Mouse (Mus musculus) embryonic facial prominence, embryonic 10.5 days (tissue): ENCODE measurements around the gene Pip5k1c. TPM values are rescaled to one million over a fixed set of nuclear protein-coding genes. Genes with fewer than 3 reads are reported as not detected.
A peak's percentile ranks its signal among the peaks of the same experiment; 100 is the strongest.

Experiments
- DNase-seq: peaks from one replicate; pipeline ENCODE4 v3.0.0-alpha.2; 2017; ENCODE audit warnings: low spot score
- H3K27ac ChIP-seq: fragments of 300-500 bp; sonication (generic); replicated peaks from 2 replicates; pipeline ENCODE4 v1.5.1; 2016; ENCODE audit warnings: mild to moderate bottlenecking
- H3K27me3 ChIP-seq: fragments of 300-500 bp; sonication (generic); replicated peaks from 2 replicates; pipeline ENCODE4 v1.6.1; 2016; ENCODE audit warnings: low read depth, mild to moderate bottlenecking; ENCODE audit not compliant: poor library complexity, severe bottlenecking
- H3K36me3 ChIP-seq: fragments of 300-500 bp; sonication (generic); replicated peaks from 2 replicates; pipeline ENCODE4 v1.6.1; 2016; ENCODE audit warnings: mild to moderate bottlenecking, moderate library complexity
- H3K4me1 ChIP-seq: fragments of 300-500 bp; sonication (generic); 2 replicates; pipeline ENCODE4 v1.6.1; 2016
- H3K4me3 ChIP-seq: fragments of 300-500 bp; sonication (generic); 2 replicates; pipeline ENCODE4 v1.5.1; 2016; ENCODE audit warnings: mild to moderate bottlenecking, moderate library complexity
- H3K9me3 ChIP-seq: fragments of 300-500 bp; sonication (generic); 2 replicates; pipeline ENCODE4 v1.6.1; 2016; ENCODE audit warnings: mild to moderate bottlenecking
- WGBS: fragments of 180-500 bp; shearing (Covaris S2); methylation state at CpG from one replicate; pipeline ENCODE4 v1.1.7; 2016; 5-methylcytosine and 5-hydroxymethylcytosine counted together
- polyA plus RNA-seq: library from polyadenylated mRNA; unstranded; fragments of >200 nt; fragmentation: Nextera tagmentation; extraction: Ambion mirVana; gene quantifications from 2 replicates; pipeline ENCODE4 v1.2.1, GENCODE M21; 2016

The Pip5k1c gene
- polyA plus RNA-seq, 1 experiment from 2014 or later, result 72.2 TPM

- Histone ChIP-seq H3K9me3 (no peaks in the 10 kb centered on the region), H3K27me3 (peaks cover 90% of the 10 kb centered on the region), H3K4me1 (peaks cover 56% of the 10 kb centered on the region), H3K36me3 (no peaks in the 10 kb centered on the region), H3K27ac (no peak overlapping the region), H3K4me3 (peak overlapping the region; percentile 63; the same call in 1 of the 2 replicates)
- DNase-seq, result no peak
- WGBS, result 42% methylated on average over 6 of the region's 6 CpGs
Observed at GRCm38 (mm10) chr10:81286586-81286985, 6.2 kb upstream of the Pip5k1c start.

GRCm38 (mm10) chr10:81287513-81288157, 5.1 kb upstream of the Pip5k1c start:
- H3K4me1 ChIP-seq, result peaks cover 56% of the 10 kb centered on the region
- H3K36me3 ChIP-seq, result no peaks in the 10 kb centered on the region
- no peak overlapping the region for H3K27ac ChIP-seq
- H3K27me3 ChIP-seq, result peaks cover 92% of the 10 kb centered on the region
- H3K4me3 ChIP-seq, result no peak overlapping the region
- WGBS, result 66% methylated on average over 8 of the region's 8 CpGs
- peak; percentile 68 for DNase-seq
- no peaks in the 10 kb centered on the region for H3K9me3 ChIP-seq

GRCm38 (mm10) chr10:81288601-81289000, 4.2 kb upstream of the Pip5k1c start:
- H3K27me3 ChIP-seq, result peaks cover 82% of the 10 kb centered on the region
- no peaks in the 10 kb centered on the region for H3K36me3 ChIP-seq
- 33% methylated on average over 6 of the region's 6 CpGs for WGBS
- peak; percentile 55 for DNase-seq
- H3K27ac ChIP-seq, result no peak overlapping the region
- peaks cover 61% of the 10 kb centered on the region for H3K4me1 ChIP-seq
- H3K9me3 ChIP-seq, result no peaks in the 10 kb centered on the region
- H3K4me3 ChIP-seq, result no peak overlapping the region

GRCm38 (mm10) chr10:81289278-81289677, 3.5 kb upstream of the Pip5k1c start:
- Histone ChIP-seq H3K27ac (no peak overlapping the region), H3K36me3 (0 out of 2 replicates have a peak, but pooled peaks cover under 1% of the 10 kb centered on the region), H3K4me1 (peaks cover 61% of the 10 kb centered on the region), H3K9me3 (no peaks in the 10 kb centered on the region), H3K27me3 (peaks cover 75% of the 10 kb centered on the region), H3K4me3 (0 out of 2 replicates have a peak overlapping the region, but pooled peaks have one; percentile 17)
- 3% methylated on average over 7 of the region's 7 CpGs for WGBS
- peak; percentile 79 for DNase-seq

- Histone ChIP-seq H3K36me3 (peaks cover 5% of the 10 kb centered on the region; the same call in 1 of the 2 replicates), H3K27me3 (peaks cover 70% of the 10 kb centered on the region), H3K9me3 (no peaks in the 10 kb centered on the region), H3K4me1 (peaks cover 61% of the 10 kb centered on the region), H3K27ac (no peak overlapping the region), H3K4me3 (no peak overlapping the region)
- DNase-seq, result no peak
- WGBS, result 65% methylated on average over 14 of the region's 14 CpGs
Observed at GRCm38 (mm10) chr10:81289811-81290210, 3.0 kb upstream of the Pip5k1c start.

GRCm38 (mm10) chr10:81290698-81291460, 1.9 kb upstream of the Pip5k1c start:
- Histone ChIP-seq H3K4me1 (peaks cover 61% of the 10 kb centered on the region), H3K36me3 (peaks cover 16% of the 10 kb centered on the region), H3K9me3 (no peaks in the 10 kb centered on the region), H3K27me3 (peaks cover 59% of the 10 kb centered on the region), H3K27ac (no peak overlapping the region), H3K4me3 (peak overlapping the region; percentile 32)
- no peak for DNase-seq
- WGBS, result 14% methylated on average over 24 of the region's 24 CpGs

GRCm38 (mm10) chr10:81291511-81292104, 1.2 kb upstream of the Pip5k1c start, which contains the start of gene Tjp3:
Tjp3 (minus strand) TSS chr10:81291581.
- H3K4me1 ChIP-seq, result peaks cover 59% of the 10 kb centered on the region
- WGBS, result 75% methylated on average over 9 of the region's 9 CpGs
- no peaks in the 10 kb centered on the region for H3K9me3 ChIP-seq
- peak within 1 kb of the TSS; percentile 75 for H3K4me3 ChIP-seq
- H3K27ac ChIP-seq, result no peak within 1 kb of the TSS
- H3K27me3 ChIP-seq, result peaks cover 55% of the 10 kb centered on the region
- peaks cover 22% of the 10 kb centered on the region for H3K36me3 ChIP-seq
- DNase-seq, result no peak

GRCm38 (mm10) chr10:81293334-81294030, 719 bp downstream of the Pip5k1c start:
- no peaks in the 10 kb centered on the region for H3K9me3 ChIP-seq
- H3K4me3 ChIP-seq, result peak overlapping the region; percentile 75
- H3K27ac ChIP-seq, result peak overlapping the region; percentile 93
- DNase-seq, result no peak
- 5% methylated on average over 25 of the region's 25 CpGs for WGBS
- H3K4me1 ChIP-seq, result peaks cover 65% of the 10 kb centered on the region
- H3K36me3 ChIP-seq, result peaks cover 33% of the 10 kb centered on the region
- peaks cover 36% of the 10 kb centered on the region for H3K27me3 ChIP-seq

GRCm38 (mm10) chr10:81294442-81294841, 1.7 kb downstream of the Pip5k1c start:
- H3K4me3 ChIP-seq, result peak overlapping the region; percentile 75
- H3K4me1 ChIP-seq, result peaks cover 68% of the 10 kb centered on the region
- peaks cover 37% of the 10 kb centered on the region for H3K36me3 ChIP-seq
- no peak overlapping the region for H3K27ac ChIP-seq
- no peaks in the 10 kb centered on the region for H3K9me3 ChIP-seq
- DNase-seq, result no peak
- WGBS, result 61% methylated on average over 8 of the region's 8 CpGs
- H3K27me3 ChIP-seq, result peaks cover 29% of the 10 kb centered on the region

- H3K27me3 ChIP-seq, result peaks cover 22% of the 10 kb centered on the region
- no peak for DNase-seq
- H3K4me3 ChIP-seq, result peak overlapping the region; percentile 75
- 92% methylated on average over 6 of the region's 6 CpGs for WGBS
- H3K9me3 ChIP-seq, result no peaks in the 10 kb centered on the region
- H3K27ac ChIP-seq, result no peak overlapping the region
- peaks cover 74% of the 10 kb centered on the region for H3K4me1 ChIP-seq
- peaks cover 42% of the 10 kb centered on the region for H3K36me3 ChIP-seq
Observed at GRCm38 (mm10) chr10:81295185-81295584, 2.4 kb downstream of the Pip5k1c start.

GRCm38 (mm10) chr10:81297246-81297645, 4.5 kb downstream of the Pip5k1c start:
- Histone ChIP-seq H3K36me3 (peaks cover 57% of the 10 kb centered on the region), H3K27ac (no peak overlapping the region), H3K4me3 (no peak overlapping the region), H3K27me3 (peaks cover 1% of the 10 kb centered on the region; the same call in 1 of the 2 replicates), H3K4me1 (peaks cover 81% of the 10 kb centered on the region), H3K9me3 (no peaks in the 10 kb centered on the region)
- no peak for DNase-seq
- 70% methylated on average over 6 of the region's 6 CpGs for WGBS

GRCm38 (mm10) chr10:81297845-81298244, 5.1 kb downstream of the Pip5k1c start:
- Histone ChIP-seq H3K36me3 (peaks cover 61% of the 10 kb centered on the region), H3K4me1 (peaks cover 87% of the 10 kb centered on the region)

More at GRCm38 (mm10) chr10:81297845-81298244, 5.1 kb downstream of the Pip5k1c start:
- peak overlapping the region; percentile 49; the same call in 1 of the 2 replicates for H3K27ac ChIP-seq
- H3K9me3 ChIP-seq, result no peaks in the 10 kb centered on the region
- DNase-seq, result no peak
- H3K27me3 ChIP-seq, result no peaks in the 10 kb centered on the region
- 49% methylated on average over 10 of the region's 10 CpGs for WGBS
- H3K4me3 ChIP-seq, result no peak overlapping the region
